Mouse (Mus musculus): ENCODE measurements around the gene Irgq.

DNA sequence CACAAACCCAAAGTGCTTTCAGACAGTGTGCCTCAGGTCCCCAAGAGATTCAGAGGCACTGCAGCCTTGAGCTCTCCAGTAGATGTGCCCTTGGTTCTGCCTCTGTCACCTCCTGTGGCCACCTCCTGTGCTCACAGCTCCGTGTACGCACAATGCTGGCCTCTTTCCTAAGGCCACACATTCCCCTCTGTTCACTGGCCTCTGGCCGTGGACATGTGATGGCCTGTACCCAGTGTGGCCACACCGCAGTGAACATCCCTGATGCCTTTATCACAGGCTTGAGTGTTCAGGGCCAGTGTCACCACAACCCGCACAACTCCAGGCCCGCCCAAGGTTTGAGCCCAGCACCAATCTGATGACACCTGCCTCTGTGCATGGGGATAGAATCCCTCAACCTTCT, 54.4 kb downstream of the Irgq start:
- TF ChIP-seq CTCF (IDR thresholded peaks at IDR 0.05): no peak
- no peak for TF ChIP-seq EP300 (IDR thresholded peaks at IDR 0.05; ENCODE audit: insufficient read depth, low read depth, low read length)
- no peak for TF ChIP-seq POLR2A (IDR thresholded peaks at IDR 0.05; ENCODE audit: insufficient read depth, low read depth, low read length)

Data from heart, adult 2 months (tissue).